Mouse (Mus musculus) cerebellum, adult 11-12 months (tissue): ENCODE results near the gene Akr1a1.
A peak's percentile ranks its signal among the peaks of the same experiment; 100 is the strongest.
"Not testable (repeated sequence)": the region's sequence is repeated elsewhere in the genome, so short reads cannot be mapped to it uniquely, and the experiment has no call there.

Experiments
- DNase-seq: peaks from one replicate; pipeline ENCODE4 v3.0.0; 2022

Gene Akr1a1

DNA sequence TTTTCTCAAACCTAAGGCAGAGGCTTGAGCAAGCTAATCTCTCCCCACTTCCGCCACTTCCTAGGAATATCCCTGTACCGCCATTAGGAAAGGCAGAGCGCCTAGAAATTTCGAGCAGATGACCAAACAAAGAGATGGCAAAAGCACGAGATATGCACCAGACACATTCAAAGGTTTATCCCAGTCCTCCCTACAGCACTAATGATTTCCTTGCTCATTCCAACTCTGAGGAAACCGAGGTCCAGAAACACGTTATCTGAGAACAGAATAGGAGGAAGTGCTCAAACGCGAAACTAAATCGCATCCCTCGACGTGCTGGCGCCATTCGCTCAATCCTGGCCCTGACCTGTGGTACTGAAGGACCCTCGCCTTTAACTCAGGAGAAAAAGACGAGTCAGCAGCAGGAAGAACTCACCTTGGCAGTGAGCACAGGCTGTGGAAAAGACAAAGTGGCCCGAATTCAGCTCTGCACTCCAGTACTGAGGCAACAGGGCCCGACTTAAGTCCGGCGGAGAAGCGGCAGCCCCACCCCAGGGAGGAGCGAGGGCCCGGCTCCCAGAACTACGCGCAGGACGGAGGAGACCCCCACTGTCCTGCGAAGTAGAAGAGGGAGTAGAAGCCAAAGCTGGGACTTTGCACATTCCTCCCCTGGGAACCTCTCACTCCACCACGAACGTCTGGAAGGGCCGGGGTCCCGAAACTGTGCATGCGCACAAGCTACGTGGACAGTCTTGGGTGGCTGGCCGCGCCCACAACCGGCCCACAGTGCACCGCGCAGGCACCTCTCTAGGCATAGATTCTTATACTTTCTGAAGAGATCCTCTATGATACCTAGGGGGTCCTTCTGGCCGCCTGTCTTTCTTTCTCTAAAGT is at the start of gene Akr1a1:
TSS of gene Akr1a1 (minus strand) at position 757 of the 873 bp plus-strand sequence.
- peak; percentile 85 for DNase-seq

DNA sequence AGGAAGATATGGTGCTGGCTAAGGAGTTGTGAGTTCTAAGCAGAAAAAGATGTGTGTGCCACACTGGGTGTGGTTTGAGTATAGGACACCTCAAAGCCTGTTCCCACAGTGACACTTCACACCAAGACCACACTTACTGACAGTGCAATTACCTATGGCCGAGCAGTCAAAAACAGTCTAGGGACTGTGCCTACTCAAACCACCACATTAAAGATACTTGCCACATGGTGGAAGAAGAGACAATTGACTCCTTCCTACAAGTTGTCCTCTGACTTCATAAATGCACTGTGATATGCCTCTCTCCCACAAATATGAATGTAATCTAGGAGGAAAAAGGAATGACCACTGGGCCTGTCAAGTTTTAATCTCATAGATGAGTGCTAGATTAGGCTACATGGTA is 49.5 kb upstream of the Akr1a1 start:
- DNase-seq, result no peak

DNA sequence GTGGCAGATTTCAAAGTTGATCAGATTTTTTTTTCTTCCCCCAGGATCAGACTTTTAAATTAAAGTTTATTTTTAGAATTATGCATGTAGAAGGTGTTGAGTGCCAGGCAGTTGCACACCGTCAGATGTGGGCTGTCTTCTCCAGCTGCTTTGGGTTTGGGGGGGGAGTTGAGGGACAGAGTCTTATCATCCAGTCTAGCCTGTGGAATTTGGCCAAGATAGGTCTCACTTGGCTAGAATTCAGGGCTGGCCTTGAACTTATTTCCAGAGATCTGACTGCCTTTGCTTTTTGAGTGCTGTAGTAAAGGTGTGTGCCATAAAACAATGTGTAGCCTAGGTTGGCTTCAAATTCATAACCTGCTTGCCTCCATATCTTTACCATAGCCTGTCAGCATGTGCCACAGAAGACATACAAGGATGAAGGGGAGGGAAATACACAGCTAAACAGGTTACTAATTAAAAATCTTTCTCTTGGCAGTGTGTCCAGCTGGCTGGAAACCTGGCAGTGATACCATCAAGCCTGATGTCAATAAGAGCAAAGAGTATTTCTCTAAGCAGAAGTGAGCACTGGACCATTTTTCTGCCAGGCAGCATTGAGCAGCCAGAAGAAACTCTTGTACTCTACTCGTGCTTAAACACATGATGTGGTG is 47.3 kb upstream of the Akr1a1 start:
- DNase-seq, result no peak

DNA sequence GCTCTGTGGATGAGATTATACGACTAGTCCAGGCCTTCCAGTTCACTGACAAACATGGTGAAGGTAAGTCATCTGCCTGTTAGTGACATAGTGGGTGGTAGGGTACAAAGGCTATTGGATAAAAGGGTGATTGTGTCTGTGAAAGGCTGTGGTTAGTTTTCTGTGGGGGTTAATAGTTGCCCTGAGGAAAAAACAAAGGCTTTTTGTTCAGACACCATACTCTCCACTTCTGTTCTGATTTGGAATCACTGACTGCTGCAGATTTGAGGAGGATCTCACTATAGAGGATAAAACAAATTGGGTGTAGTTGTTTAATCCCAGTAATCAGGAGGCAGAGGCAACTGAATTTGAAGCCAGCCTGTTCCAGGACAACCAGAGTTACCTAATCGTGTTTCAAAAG is 42.3 kb upstream of the Akr1a1 start:
- no peak for DNase-seq

DNA sequence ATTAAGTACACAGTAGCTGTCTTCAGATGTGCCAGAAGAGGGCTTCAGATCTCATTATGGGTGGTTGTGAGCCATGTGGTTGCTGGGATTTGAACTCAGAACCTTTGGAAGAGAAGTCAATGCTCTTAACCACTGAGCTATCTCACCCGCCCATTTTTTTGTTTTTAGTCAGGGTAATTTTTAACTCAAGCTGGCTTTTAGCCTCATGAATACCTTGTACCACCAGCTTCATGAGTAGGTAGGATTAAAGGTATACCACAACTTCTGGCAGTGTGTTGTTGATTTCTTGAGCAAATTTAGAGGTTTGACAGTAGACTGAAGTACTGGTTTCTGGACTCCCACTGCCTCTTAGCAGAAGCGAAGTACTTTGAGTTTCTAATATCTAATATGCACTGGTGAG is 40.7 kb upstream of the Akr1a1 start:
- no peak for DNase-seq

DNA sequence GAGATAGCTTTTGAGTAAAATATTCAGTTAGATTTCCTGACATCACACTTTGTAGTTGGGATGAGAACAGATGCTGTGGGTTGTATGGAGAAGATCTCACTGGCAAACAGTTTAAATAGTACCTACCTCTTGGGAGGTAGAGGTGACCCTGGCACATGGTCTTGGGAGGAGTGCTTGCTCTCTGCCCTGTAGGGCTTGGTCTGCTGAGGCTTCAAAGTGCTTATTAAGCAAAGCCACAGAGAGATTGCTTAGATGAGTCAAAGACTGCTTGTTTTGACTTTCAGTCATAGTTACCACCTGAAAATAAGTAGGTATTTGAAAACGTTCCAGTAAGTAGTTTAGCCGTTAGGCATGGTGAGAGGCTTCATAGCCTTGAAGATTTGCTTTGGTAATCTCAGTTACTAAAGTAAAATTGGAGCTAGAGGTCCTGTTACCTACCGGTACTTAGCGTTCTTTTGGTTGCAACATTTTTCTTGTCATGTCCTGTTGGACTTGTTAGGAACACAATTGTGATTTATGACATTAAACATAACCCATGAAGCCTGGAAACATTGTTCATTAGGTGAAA is 37.9 kb upstream of the Akr1a1 start:
- DNase-seq, result no peak

DNA sequence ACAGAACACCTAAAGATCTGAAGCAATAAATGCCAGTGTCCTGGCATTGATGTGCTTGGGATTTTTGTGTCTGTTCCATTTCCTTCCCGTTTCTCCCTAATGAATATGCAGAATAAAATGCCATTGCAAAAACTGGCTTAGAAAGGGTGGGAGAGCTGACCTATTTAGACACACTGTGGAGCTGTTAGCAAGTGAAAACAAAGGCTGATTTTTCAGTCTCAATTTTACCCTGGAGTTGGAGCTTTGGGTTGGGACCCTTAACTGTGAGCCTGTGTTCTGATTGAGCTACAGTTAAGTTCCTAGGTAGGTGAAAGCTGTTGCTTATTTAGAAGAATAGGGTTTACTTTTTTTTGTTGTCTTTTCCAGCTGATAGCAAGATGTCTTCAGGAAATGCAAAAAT is 35.6 kb upstream of the Akr1a1 start:
- DNase-seq, result no peak

DNA sequence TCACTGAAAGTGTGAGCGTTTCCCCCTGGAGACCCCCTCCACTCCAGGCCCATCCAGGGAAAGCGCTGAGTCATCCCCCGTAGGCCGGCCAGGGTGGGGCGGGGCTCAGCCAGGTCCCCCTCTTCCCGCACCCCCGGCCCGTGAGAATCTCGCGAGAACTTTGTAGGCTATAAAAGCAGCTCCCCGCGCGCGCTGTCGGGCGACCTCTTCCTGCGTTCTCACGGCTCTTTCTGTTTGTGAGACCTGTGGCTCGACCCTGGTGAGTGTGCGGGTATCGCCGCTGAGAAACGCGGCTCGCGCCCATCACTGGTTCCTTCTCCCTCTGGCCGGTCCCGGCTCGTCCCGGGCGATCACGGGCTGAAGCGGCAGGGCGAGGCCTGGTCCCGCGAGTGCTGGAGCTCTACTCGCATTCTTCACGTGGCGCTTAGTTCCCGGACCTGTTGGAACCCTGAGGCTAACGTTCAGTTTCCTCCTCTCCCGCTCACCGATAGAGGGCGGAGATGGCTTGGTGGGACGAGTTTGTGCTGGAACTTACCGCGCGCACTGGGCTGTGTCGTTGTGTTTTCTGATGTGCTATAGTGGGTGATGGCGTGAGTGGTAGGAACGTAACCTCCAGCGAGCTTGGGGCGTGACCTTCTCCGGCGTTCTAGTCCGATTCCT is 34.1 kb upstream of the Akr1a1 start, which contains the start of gene Prdx1:
TSS of gene Prdx1 (plus strand) at position 143 of the 660 bp plus-strand sequence.
- DNase-seq, result peak; percentile 87

DNA sequence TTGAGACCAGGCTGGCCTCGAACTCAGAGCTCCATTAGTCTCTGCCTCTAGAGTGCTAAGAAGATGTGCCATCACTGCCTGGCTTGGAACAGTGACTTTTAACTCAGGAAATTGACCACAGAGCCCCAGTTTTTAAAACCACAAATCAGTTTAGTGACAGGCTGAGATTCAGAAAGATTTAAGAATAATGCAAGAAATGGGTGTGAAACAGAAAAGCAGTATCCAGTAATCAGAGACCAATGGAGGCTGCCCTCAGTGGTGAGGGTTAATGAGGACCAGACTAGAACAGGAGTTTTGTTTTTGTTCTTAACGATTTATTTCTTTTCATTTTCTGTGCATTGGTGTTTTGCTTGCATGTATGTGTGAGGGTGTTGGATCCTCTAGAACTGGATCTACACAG is 33.2 kb upstream of the Akr1a1 start:
- DNase-seq, result no peak

DNA sequence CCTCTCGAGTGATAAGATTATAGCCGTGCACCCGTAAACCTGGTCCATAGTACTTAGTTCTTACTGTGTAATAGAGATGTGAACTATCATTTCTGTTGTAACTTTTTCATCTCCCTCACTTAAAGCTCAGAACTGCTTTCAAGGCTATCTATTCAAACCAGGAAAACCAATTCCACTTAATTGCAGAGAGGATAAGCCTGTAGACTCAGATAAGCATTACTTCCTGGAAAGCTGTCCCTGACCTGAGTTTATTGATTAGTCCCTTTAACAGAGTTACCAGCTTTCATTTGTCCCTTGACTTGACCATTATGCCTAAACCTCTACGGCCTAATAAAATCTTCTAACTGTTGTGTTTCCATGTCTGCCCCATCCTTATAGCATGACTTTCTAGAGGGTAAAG is 32.5 kb upstream of the Akr1a1 start:
- DNase-seq, result no peak

DNA sequence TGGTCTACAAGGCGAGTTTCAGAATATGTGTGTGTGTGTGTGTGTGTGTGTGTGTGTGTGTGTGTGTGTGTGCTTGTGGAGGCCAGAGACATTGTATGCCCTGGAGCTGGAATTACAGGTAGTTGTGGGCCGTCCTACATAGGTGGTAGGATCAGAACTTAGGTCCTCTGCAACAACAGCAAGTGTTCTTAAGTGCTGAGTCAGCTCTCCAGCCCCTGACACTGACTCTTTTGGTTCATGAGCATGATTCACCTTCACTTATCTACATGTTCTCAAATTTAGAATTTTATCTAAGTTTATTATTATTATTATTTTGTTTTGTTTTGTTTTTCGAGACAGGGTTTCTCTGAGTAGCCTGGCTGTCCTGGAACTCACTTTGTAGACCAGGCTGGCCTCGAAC is 29.0 kb upstream of the Akr1a1 start:
- DNase-seq, result not testable (repeated sequence)

DNA sequence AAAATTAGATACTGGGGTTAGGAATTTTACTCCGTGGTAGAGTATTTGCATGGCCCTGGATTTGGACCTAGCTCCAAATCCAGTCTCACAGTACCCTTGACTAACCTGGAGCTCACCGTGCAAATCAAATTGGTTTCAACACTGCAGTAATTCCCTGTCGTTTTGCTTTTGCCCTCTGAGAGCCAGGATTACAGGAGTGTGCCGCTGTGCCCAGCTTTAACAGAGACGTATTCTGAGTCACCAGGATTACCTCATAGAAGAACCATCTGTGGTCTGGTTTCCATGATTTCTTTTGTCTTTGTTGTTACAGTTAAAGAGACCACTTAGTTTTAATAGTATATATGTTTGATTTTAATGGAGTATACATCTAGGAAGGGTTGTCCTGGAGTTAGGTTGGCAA is 27.7 kb upstream of the Akr1a1 start:
- no peak for DNase-seq

DNA sequence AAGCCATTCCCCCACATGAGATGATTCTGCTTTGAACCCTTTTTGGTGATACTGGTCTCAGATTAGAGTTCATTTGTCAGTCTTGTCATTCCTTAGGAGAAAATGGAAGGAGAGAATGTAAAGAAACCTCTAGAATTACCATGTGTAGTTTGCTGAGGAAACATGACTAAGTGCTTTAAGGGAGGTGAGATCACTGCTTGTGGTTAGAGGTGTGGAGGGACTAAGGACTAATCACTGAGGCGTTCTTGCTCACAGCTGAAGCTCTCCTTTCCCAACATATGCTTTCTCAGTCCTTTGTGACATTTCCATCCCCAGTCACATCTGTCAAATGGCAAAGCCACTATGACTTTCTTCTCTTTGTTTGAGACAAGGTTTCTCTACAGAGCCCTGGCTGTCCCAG is 26.3 kb upstream of the Akr1a1 start:
- no peak for DNase-seq

DNA sequence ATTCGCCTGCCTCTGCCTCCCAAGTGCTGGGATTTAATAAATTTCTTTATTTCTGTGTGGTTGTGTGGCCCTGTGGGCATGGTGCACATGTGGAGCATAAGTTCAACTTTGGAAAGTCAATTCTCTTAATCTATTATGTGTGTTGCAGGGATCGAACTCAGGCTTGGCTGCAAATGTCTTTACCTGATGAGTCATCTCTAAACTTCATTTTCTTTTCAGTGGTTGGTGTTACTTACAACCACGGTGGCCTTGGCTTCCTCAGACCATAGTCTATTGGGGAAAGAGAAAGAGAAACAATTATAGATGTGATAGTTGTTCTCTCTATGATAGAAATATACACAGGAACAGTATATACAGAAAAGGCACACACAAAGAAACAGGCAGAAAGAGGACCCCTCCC is 24.5 kb upstream of the Akr1a1 start:
- DNase-seq, result no peak

DNA sequence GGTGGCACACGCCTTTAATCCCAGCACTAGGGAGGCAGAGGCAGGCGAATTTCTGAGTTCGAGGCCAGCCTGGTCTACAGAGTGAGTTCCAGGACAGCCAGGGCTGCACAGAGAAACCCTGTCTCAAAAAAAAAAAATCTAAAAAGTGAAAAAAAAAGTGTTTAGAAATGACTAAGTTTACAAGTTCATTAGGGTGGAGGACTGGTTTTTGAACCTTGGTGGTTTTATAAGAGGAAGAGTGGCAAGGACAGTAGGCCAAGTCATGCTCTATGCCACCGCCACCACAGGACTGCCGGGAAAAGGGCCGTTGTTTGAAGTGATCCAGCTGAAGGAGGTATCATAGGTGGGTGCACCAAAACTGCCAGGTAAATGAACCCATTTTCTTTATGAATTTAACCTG is 23.3 kb upstream of the Akr1a1 start:
- not testable (repeated sequence) for DNase-seq

DNA sequence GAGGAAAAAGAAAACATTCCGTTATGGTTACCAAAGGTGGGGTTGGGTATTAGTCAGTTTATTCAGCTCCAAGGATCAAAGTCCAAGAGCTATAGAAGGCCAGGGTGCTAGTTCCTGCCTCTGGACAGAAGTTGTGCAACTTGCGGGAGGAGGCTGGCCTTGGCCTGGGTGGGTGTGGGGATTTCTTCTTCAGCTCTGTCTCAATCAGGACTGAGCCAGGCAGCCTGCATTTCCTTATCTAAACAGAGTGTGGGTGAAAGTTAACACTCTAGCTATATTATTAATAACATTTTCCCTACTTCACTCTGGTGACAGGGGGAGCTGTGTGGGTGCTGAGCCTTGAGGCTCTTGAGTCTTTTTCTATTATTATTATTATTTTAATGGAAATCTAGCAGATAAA is 21.3 kb upstream of the Akr1a1 start:
- no peak for DNase-seq

DNA sequence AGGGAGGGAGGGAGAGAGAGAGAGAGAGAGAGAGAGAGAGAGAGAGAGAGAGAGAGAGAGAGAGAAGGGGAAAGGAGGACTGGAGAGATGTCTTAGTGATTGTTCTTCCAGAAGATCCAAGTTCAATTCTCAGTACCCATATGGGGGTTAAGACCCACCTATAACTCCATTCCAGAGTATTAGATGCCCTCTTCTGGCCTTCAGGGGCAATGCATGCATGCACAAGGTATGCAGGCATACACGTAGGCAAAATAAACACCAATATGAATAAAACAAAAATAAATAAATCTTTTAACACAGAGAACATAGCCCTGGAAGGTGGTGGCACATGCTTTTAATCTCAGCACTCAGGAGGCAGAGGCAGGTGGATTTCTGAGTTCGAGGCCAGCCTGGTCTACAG is 17.8 kb upstream of the Akr1a1 start:
- DNase-seq, result no peak

DNA sequence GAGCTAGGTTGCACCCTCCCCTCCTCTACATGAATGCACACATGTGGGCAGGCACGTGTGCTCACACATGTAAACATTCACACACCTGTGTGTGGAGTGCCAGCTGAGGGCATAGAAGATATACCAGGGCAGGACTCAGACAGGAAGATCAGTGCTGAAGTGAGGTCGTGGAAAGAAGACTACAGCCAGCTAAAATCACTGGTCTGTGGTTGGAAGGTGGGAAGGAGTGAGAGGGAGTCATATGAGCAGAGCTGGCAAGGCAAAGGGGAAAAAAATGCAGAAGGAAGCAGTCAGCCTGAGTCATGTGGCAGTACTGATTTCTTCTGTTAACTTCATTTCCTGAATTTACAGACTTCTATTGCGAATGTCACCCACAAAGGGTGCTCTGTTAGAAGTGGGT is 16.7 kb upstream of the Akr1a1 start:
- no peak for DNase-seq

DNA sequence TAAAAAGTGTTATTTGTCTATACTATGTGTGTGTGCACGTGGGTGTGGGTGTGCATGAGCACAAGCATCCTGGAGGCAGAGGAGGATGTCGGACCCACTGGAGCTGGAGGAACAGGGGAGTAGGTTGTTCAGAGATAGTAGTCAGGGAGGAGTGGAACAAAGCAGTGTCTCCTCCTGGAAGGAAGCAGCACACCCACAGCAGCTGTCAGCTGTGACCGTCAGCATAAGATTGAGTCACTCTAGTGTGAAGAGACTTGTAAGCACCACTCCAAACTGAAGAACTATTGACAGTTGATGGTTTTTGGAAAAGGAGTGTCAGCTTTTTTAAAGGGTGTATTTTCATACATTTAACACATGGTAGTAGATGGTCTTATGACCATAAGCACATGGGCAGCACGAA is 15.1 kb upstream of the Akr1a1 start:
- DNase-seq, result no peak

DNA sequence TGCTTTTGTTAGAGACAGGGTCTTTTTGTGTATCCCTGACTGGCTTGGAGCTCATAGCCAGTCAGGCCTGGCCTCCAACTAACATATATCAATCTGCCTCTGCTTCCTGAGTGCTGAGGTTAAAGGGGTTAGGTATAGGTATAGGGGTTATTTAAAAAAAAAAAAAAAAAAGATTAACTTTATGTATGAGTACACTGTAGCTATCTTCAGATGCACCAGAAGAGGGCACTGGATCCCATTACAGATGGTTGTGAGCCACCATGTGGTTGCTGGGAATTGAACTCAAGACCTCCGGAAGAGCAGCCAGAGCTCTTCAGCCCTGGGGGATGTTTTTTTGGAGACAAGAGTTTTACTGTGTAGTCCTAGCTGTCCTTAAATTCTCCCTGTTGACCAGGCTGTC is 10.5 kb upstream of the Akr1a1 start:
- no peak for DNase-seq

DNA sequence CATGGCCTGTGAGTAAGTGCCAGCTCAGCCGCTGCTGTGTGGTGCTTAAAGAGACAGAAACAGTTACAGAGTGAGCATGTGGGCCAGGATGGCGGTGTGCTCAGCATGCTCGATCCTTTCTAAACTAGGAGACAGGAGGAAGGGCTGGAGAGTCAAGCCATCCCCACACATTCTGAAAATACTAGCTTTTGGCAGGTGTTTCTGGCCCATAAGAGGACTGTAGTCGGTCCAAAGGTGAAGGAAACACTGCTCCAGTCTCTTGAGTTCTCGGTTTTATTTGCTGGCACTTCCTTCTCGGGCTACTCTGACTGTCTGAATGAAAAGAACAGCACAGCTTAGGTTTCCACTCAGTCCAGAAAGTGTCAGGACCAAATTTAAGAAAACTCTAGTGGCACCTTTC is 9.3 kb upstream of the Akr1a1 start:
- no peak for DNase-seq

DNA sequence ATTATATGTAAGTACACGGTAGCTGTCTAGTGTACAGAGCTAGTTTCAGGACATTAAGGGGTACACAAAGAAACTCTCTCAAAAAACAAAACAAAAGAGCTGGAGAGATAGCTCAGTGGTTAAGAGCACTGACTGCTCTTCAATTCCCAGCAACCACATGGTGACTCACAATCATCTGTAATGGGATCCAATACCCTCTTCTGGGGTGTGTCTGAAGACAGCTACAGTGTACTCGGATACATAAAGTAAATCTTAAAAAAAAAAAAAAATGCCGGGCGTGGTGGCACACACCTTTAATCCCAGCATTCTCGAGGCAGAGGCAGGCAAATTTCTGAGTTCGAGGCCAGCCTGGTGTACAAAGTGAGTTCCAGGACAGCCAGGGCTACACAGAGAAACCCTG is 8.4 kb upstream of the Akr1a1 start:
- not testable (repeated sequence) for DNase-seq

DNA sequence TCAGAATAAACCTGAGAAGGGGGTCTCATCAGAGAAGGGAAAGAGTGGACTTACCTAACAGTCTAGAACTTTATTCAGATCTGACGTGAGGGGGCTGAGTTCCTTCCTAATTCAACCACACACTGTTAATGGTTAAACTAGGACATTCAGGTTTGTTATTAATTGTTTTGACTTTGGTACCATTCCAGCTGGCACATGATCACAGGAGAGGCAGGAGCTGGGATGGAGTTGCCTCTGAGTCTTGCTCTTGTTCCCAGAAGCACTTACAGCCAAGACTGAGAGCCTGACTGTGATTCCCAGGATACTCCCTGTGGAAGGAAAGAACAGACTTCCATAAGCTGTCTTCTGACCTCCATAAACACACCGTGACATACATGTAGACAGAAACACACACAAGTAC is 8.0 kb upstream of the Akr1a1 start:
- no peak for DNase-seq

DNA sequence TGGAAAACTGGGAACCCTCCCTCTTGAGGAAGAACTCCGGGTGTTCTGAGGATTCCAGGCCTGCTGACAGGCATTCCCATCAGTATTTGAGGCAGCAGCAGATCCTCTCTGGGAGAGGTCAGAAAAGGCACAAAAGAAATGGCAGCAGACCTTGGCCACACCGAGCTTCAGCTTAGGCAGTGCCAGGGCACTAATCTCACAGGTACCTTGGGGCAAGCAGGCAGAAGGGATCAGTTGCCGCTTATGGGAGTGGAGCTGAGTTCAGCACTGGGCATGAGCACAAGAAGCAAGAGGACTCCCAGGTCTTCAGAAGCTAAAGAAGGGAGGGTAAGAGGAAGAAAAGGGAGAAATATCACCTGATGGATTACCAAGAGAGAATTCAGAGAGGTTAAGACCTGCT is 6.5 kb upstream of the Akr1a1 start:
- DNase-seq, result no peak
